Mouse (Mus musculus): ENCODE results near the gene Sh2d5. TPM values are rescaled to one million over a fixed set of nuclear protein-coding genes. Genes with fewer than 3 reads are reported as not detected.
A peak's percentile ranks its signal among the peaks of the same experiment; 100 is the strongest.

The Sh2d5 gene
- polyA plus RNA-seq, 1 experiment from 2014 or later = 0.47 TPM

DNA sequence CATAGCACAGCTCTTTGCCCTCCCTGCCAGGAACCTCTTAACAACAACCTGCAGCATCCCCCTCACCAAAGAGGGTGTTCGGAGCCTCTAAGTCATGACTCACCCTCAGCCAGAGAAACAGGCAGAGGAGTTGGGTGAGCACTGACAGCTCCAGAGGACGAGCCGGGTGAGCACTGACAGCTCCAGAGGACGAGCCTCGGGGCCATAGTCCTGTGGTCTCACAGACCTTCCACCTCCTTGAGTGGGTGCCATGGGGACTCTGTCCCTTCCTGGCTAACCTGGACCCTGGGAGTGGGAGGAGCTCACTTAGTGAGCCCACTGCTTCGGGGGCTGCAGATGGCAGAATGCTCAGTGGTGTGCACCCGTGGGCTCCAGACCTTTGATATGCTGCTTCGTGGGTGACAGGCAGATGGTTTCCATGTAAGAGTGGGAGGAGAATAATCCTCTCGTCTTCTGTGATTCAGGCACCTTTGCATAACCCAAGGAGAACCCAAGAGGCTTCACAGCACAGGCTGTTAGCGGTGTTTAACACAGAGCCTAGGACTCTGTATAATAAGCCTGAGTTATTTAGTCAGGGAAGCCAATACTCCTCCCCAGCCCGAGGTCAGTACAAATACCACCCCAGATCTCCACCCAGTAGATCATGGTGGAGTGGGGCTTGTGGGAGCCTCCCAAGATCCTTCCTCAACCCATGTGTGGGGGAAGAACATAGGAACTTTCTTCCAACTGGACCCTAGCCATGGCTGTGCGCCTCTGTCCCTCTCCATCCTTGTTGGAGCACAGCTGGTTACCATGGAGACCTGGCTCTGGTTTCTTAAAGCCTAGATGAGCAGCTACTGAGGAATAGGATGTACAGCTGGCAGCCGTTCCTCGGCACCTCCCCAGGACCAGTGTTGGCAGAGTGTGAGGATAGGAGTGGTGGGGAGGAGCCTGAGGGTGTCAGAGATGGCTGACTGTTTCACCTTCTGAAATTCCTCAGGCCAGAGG is 22.1 kb downstream of the Sh2d5 start:
- Histone ChIP-seq H3K4me1 (peaks cover 3% of the 10 kb centered on the region), H3K36me3 (replicated peaks) (no peaks in the 10 kb centered on the region), H3K9me3 (no peaks in the 10 kb centered on the region), H3K27ac (no peak overlapping the region), H3K27me3 (ENCODE audit: poor library complexity, severe bottlenecking) (no peaks in the 10 kb centered on the region; the same call in 1 of the 2 replicates), H3K4me3 (no peak overlapping the region)
- no peak for DNase-seq (ENCODE audit: extremely low spot score, low spot score)
- WGBS = 81% methylated on average over 14 of the region's 14 CpGs

DNA sequence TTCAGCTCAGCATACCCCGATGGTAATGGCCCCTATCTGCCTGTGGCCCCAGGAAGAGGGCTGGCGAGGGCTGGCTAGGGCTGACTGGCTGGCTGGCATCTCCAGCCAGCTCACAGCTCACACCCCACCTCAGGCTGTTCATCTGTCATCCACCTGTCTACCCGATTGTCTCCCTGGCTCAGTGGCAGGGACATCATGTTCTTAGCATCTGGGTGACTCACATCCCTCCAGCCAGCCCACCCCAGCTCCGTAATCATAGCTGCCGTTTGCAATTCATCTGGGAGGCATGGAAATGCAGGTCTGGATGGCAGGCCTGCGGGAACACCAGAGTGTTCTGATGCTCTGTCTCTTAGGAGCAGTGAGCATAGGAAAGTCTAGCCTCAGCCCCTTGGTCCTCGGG is 28.1 kb downstream of the Sh2d5 start:
- Histone ChIP-seq H3K9me3 (no peaks in the 10 kb centered on the region), H3K36me3 (replicated peaks) (no peaks in the 10 kb centered on the region), H3K27me3 (ENCODE audit: poor library complexity, severe bottlenecking) (no peaks in the 10 kb centered on the region; the same call in 1 of the 2 replicates), H3K27ac (no peak overlapping the region), H3K4me3 (no peak overlapping the region), H3K4me1 (no peaks in the 10 kb centered on the region)
- no peak for DNase-seq (ENCODE audit: extremely low spot score, low spot score)
- WGBS = 77% methylated on average over 7 of the region's 7 CpGs

- Histone ChIP-seq H3K27me3 (ENCODE audit: poor library complexity, severe bottlenecking) (no peaks in the 10 kb centered on the region), H3K36me3 (replicated peaks) (no peaks in the 10 kb centered on the region), H3K4me1 (no peaks in the 10 kb centered on the region), H3K9me3 (peaks cover 4% of the 10 kb centered on the region; the same call in 1 of the 2 replicates), H3K27ac (no peak overlapping the region), H3K4me3 (no peak overlapping the region)
- peak; percentile 72 for DNase-seq (ENCODE audit: extremely low spot score, low spot score)
- WGBS = 29% methylated on average over 4 of the region's 4 CpGs
These were observed 32.6 kb downstream of the Sh2d5 start for GRCm38 (mm10) chr4:138282834-138283233.

GRCm38 (mm10) chr4:138286411-138286810 is 36.2 kb downstream of the Sh2d5 start:
- no peak overlapping the region for H3K4me3 ChIP-seq
- H3K4me1 ChIP-seq = no peaks in the 10 kb centered on the region
- no peaks in the 10 kb centered on the region for H3K36me3 ChIP-seq (replicated peaks)
- no peaks in the 10 kb centered on the region for H3K27me3 ChIP-seq (ENCODE audit: poor library complexity, severe bottlenecking)
- H3K27ac ChIP-seq = no peak overlapping the region
- peaks cover 4% of the 10 kb centered on the region; the same call in 1 of the 2 replicates for H3K9me3 ChIP-seq
- 88% methylated on average over 12 of the region's 12 CpGs for WGBS
- DNase-seq (ENCODE audit: extremely low spot score, low spot score) = no peak

DNA sequence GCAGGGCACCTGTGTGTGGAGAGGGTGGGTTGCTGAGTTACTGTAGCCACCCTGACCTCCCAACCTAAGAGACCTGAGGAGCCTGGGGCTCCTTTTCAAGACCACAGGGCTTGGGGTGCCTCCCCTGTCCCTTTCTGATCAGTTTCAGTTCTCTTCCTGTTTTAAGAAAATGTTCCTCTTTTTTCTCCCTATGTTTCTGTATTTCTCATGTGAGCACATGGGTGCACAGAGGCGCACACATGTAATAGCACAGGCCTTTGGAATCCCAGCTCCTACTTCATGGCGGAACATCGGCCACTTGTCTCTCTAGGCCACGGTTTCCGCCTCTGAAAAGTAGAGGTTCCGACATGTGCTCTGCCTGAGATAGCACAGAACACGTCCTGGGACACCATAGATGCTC is 38.5 kb downstream of the Sh2d5 start:
- H3K36me3 ChIP-seq (replicated peaks) = no peaks in the 10 kb centered on the region
- no peak overlapping the region for H3K27ac ChIP-seq
- no peak for DNase-seq (ENCODE audit: extremely low spot score, low spot score)
- whole genome bisulfite sequencing = 91% methylated on average over 7 of the region's 7 CpGs
- no peak overlapping the region for H3K4me3 ChIP-seq
- no peaks in the 10 kb centered on the region; the same call in 1 of the 2 replicates for H3K4me1 ChIP-seq
- peaks cover 4% of the 10 kb centered on the region; the same call in 1 of the 2 replicates for H3K9me3 ChIP-seq
- no peaks in the 10 kb centered on the region for H3K27me3 ChIP-seq (ENCODE audit: poor library complexity, severe bottlenecking)

DNA sequence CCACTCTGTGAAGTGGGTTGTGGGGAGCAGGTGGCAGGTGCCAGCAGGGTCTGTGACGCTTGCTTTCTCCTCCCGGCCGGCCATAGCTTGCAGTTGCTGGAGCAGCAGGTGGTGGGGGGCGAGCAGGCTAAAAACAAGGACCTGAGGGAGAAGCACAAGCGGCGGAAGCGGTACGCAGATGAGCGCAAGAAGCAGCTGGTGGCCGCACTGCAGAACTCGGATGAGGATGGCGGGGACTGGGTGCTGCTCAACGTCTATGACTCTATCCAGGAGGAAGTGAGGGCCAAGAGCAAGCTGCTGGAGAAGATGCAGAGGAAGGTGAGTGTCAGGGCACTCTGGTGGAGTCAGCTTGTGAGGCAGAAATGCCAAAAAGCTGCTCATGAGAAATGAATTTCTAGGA is 41.8 kb downstream of the Sh2d5 start:
- no peak overlapping the region for H3K4me3 ChIP-seq
- H3K9me3 ChIP-seq = no peaks in the 10 kb centered on the region
- no peaks in the 10 kb centered on the region for H3K27me3 ChIP-seq (ENCODE audit: poor library complexity, severe bottlenecking)
- no peak overlapping the region for H3K27ac ChIP-seq
- H3K4me1 ChIP-seq = no peaks in the 10 kb centered on the region; the same call in 1 of the 2 replicates
- no peaks in the 10 kb centered on the region for H3K36me3 ChIP-seq (replicated peaks)
- no peak for DNase-seq (ENCODE audit: extremely low spot score, low spot score)
- 86% methylated on average over 13 of the region's 13 CpGs for WGBS

DNA sequence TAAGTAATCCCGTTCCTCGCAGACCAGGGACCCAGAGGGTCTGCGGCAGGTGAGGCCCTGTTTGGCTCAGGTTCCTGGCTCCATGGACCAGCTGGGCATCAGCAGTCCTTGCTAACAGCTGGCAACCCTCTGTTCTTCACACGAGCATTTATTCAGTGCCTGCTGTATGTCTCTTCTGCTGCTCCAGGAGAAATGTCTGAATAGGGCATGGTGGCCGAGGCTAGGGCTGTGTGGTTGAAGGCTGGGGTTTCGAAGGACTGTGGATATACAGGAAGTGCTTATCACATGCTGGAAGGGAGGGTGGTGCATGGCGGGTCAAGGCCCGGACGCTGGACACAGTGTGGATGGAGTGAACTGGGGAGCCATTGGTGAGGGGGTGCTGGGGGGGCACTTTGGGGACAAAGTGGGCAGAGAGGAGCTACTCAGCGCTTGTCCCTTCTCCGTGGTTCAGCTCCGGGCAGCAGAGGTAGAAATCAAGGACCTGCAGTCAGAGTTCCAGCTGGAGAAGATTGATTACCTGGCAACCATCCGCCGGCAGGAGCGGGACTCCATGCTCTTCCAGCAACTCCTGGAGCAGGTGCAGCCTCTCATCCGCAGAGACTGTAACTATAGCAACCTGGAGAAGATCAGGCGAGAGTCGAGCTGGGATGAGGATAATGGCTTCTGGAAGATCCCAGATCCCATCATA is 43.2 kb downstream of the Sh2d5 start:
- no peaks in the 10 kb centered on the region for H3K27me3 ChIP-seq (ENCODE audit: poor library complexity, severe bottlenecking)
- WGBS = 84% methylated on average over 18 of the region's 18 CpGs
- H3K9me3 ChIP-seq = no peaks in the 10 kb centered on the region
- no peak for DNase-seq (ENCODE audit: extremely low spot score, low spot score)
- H3K36me3 ChIP-seq (replicated peaks) = no peaks in the 10 kb centered on the region
- no peak overlapping the region for H3K27ac ChIP-seq
- H3K4me1 ChIP-seq = no peaks in the 10 kb centered on the region; the same call in 1 of the 2 replicates
- H3K4me3 ChIP-seq = no peak overlapping the region

- Histone ChIP-seq H3K27ac (no peak overlapping the region), H3K4me1 (no peaks in the 10 kb centered on the region; the same call in 1 of the 2 replicates), H3K27me3 (ENCODE audit: poor library complexity, severe bottlenecking) (no peaks in the 10 kb centered on the region), H3K36me3 (replicated peaks) (no peaks in the 10 kb centered on the region), H3K4me3 (no peak overlapping the region), H3K9me3 (no peaks in the 10 kb centered on the region)
- 82% methylated on average over 11 of the region's 14 CpGs for WGBS
- no peak for DNase-seq (ENCODE audit: extremely low spot score, low spot score)
These were observed 43.8 kb downstream of the Sh2d5 start for GRCm38 (mm10) chr4:138293949-138294550.

GRCm38 (mm10) chr4:138301271-138301780 is 51.1 kb downstream of the Sh2d5 start:
- Histone ChIP-seq H3K9me3 (peaks cover 4% of the 10 kb centered on the region; the same call in 1 of the 2 replicates), H3K4me1 (peaks cover 23% of the 10 kb centered on the region), H3K4me3 (no peak overlapping the region), H3K27ac (no peak overlapping the region), H3K27me3 (ENCODE audit: poor library complexity, severe bottlenecking) (no peaks in the 10 kb centered on the region), H3K36me3 (replicated peaks) (peaks cover under 1% of the 10 kb centered on the region; the same call in 1 of the 2 replicates)
- DNase-seq (ENCODE audit: extremely low spot score, low spot score) = no peak
- WGBS = 91% methylated on average over 10 of the region's 10 CpGs

- Histone ChIP-seq H3K9me3 (peaks cover 4% of the 10 kb centered on the region; the same call in 1 of the 2 replicates), H3K4me1 (peaks cover 27% of the 10 kb centered on the region), H3K36me3 (replicated peaks) (peaks cover 17% of the 10 kb centered on the region), H3K27me3 (ENCODE audit: poor library complexity, severe bottlenecking) (no peaks in the 10 kb centered on the region), H3K27ac (peak overlapping the region; percentile 87; the same call in 1 of the 2 replicates), H3K4me3 (peak overlapping the region; percentile 98; the same call in 1 of the 2 replicates)
- WGBS = 90% methylated on average over 3 of the region's 3 CpGs
- DNase-seq (ENCODE audit: extremely low spot score, low spot score) = no peak
These were observed 52.8 kb downstream of the Sh2d5 start for GRCm38 (mm10) chr4:138303011-138303410.

GRCm38 (mm10) chr4:138303742-138304141 is 53.5 kb downstream of the Sh2d5 start:
- H3K4me3 ChIP-seq = peak overlapping the region; percentile 98
- peaks cover 25% of the 10 kb centered on the region for H3K36me3 ChIP-seq (replicated peaks)
- no peaks in the 10 kb centered on the region for H3K27me3 ChIP-seq (ENCODE audit: poor library complexity, severe bottlenecking)
- H3K4me1 ChIP-seq = peaks cover 27% of the 10 kb centered on the region
- DNase-seq (ENCODE audit: extremely low spot score, low spot score) = no peak
- H3K9me3 ChIP-seq = peaks cover 4% of the 10 kb centered on the region; the same call in 1 of the 2 replicates
- 18% methylated on average over 18 of the region's 18 CpGs for WGBS
- H3K27ac ChIP-seq = peak overlapping the region; percentile 87

Measured in forebrain, embryonic 10.5 days (tissue).